Mouse (Mus musculus) liver, embryonic 14 days (tissue): ENCODE results near the gene Creb3l4. TPM values are rescaled to one million over a fixed set of nuclear protein-coding genes. Genes with fewer than 3 reads are reported as not detected.

Experiments used
- polyA plus RNA-seq: library from polyadenylated mRNA; depleted of rRNA; stranded (reverse); fragments of >200 nt; gene quantifications from 2 replicates; pipeline ENCODE4 v1.2.3, GENCODE M21; 2012; rRNA removed

Gene Creb3l4
- 0.23 and 0.30 TPM in 2 replicates for polyA plus RNA-seq

GRCm38 (mm10) chr3:90242984-90243775, at the start of gene Creb3l4:
Gene Creb3l4, minus strand, starts transcription at chr3:90243512.

GRCm38 (mm10) chr3:90292345-90293275, 49.3 kb upstream of the Creb3l4 start, which contains the start of gene Gatad2b:
Gene Gatad2b, plus strand, starts transcription at chr3:90293178.

GRCm38 (mm10) chr3:90265034-90265931, 22.0 kb upstream of the Creb3l4 start, which contains the start of gene Dennd4b:
Gene Dennd4b, plus strand, starts transcription at chr3:90265185.

GRCm38 (mm10) chr3:90253653-90254418, 10.5 kb upstream of the Creb3l4 start, which contains the start of gene Crtc2:
Gene Crtc2, plus strand, starts transcription at chr3:90254163.

GRCm38 (mm10) chr3:90247960-90248745, 4.8 kb upstream of the Creb3l4 start, which contains the start of gene Slc39a1:
Gene Slc39a1, plus strand, starts transcription at chr3:90248172.

GRCm38 (mm10) chr3:90231507-90232333, 11.6 kb downstream of the Creb3l4 start, which contains the start of gene Jtb:
Gene Jtb, plus strand, starts transcription at chr3:90231597.

GRCm38 (mm10) chr3:90213377-90213866, 29.9 kb downstream of the Creb3l4 start, which contains the start of the genes Rps27 and Rab13:
Gene Rps27, minus strand, starts transcription at chr3:90213651.
Gene Rab13, plus strand, starts transcription at chr3:90213695.

Other genes with a start within 250 kb of the Creb3l4 start
- gene Hax1, start 244.7 kb downstream of the Creb3l4 start, polyA plus RNA-seq = 65.3 and 70.2 TPM in 2 replicates
- 17.5 and 23.7 TPM in 2 replicates for gene 4933434E20Rik, start 191.9 kb downstream of the Creb3l4 start, polyA plus RNA-seq
- 52.3 and 56.0 TPM in 2 replicates for gene Ubap2l, start 190.9 kb downstream of the Creb3l4 start, polyA plus RNA-seq
- 84.8 and 95.8 TPM in 2 replicates for gene Tpm3, start 170.9 kb downstream of the Creb3l4 start, polyA plus RNA-seq
- 0.25 and 0.33 TPM in 2 replicates for gene Nup210l, start 139.4 kb downstream of the Creb3l4 start, polyA plus RNA-seq
- 1,354 and 1,509 TPM in 2 replicates for gene Rps27, start 29.9 kb downstream of the Creb3l4 start, polyA plus RNA-seq
- 4.5 and 4.6 TPM in 2 replicates for gene Rab13, start 29.8 kb downstream of the Creb3l4 start, polyA plus RNA-seq
- 20.6 and 26.0 TPM in 2 replicates for gene Jtb, start 11.9 kb downstream of the Creb3l4 start, polyA plus RNA-seq
- 9.5 and 10.7 TPM in 2 replicates for gene Slc39a1, start 4.7 kb upstream of the Creb3l4 start, polyA plus RNA-seq
- 6.6 and 7.9 TPM in 2 replicates for gene Crtc2, start 10.7 kb upstream of the Creb3l4 start, polyA plus RNA-seq
- gene Dennd4b, start 21.7 kb upstream of the Creb3l4 start, polyA plus RNA-seq = 3.5 and 4.3 TPM in 2 replicates
- gene Gatad2b, start 49.7 kb upstream of the Creb3l4 start, polyA plus RNA-seq = 4.7 and 5.7 TPM in 2 replicates
- 1.8 and 1.9 TPM in 2 replicates for gene Slc27a3, start 146.4 kb upstream of the Creb3l4 start, polyA plus RNA-seq
- 11.3 and 13.6 TPM in 2 replicates for gene Ints3, start 190.1 kb upstream of the Creb3l4 start, polyA plus RNA-seq
- 6.3 and 7.8 TPM in 2 replicates for gene Npr1, start 222.4 kb upstream of the Creb3l4 start, polyA plus RNA-seq
- 37.2 and 42.0 TPM in 2 replicates for gene Ilf2, start 232.6 kb upstream of the Creb3l4 start, polyA plus RNA-seq
- gene Snapin, start 247.5 kb upstream of the Creb3l4 start, polyA plus RNA-seq = 8.8 and 10.6 TPM in 2 replicates